Mouse (Mus musculus) midbrain, embryonic 12.5 days (tissue): ENCODE measurements around the gene Mamdc2. TPM values are rescaled to one million over a fixed set of nuclear protein-coding genes. Genes with fewer than 3 reads are reported as not detected.
"Not testable (repeated sequence)": the region's sequence is repeated elsewhere in the genome, so short reads cannot be mapped to it uniquely, and the experiment has no call there.

Source experiments
- ATAC-seq: fragments of 200-750 bp; cut with Nextera tagmentation; 2 replicates; pipeline ENCODE4 v1.8.0; 2017; ENCODE audit warnings: low read depth, moderate TSS enrichment, moderate library complexity; ENCODE audit not compliant: low FRiP score
- H3K27ac ChIP-seq: fragments of 300-500 bp; sonication (generic); replicated peaks from 2 replicates; pipeline ENCODE4 v1.5.1; 2016; ENCODE audit warnings: mild to moderate bottlenecking
- H3K27me3 ChIP-seq: fragments of 300-500 bp; sonication (generic); 2 replicates; pipeline ENCODE4 v1.6.1; 2016; ENCODE audit warnings: mild to moderate bottlenecking
- H3K36me3 ChIP-seq: fragments of 300-500 bp; sonication (generic); 2 replicates; pipeline ENCODE4 v1.6.1; 2016
- H3K4me1 ChIP-seq: fragments of 300-500 bp; sonication (generic); 2 replicates; pipeline ENCODE4 v1.6.1; 2016
- H3K4me2 ChIP-seq: fragments of 300-500 bp; sonication (generic); replicated peaks from 2 replicates; pipeline ENCODE4 v1.6.1; 2016; ENCODE audit warnings: mild to moderate bottlenecking, moderate library complexity
- H3K4me3 ChIP-seq: fragments of 300-500 bp; sonication (generic); 2 replicates; pipeline ENCODE4 v1.5.1; 2016; ENCODE audit warnings: mild to moderate bottlenecking
- H3K9ac ChIP-seq: fragments of 300-500 bp; sonication (generic); replicated peaks from 2 replicates; pipeline ENCODE4 v1.6.1; 2016; ENCODE audit warnings: mild to moderate bottlenecking, moderate library complexity
- H3K9me3 ChIP-seq: fragments of 300-500 bp; sonication (generic); 2 replicates; pipeline ENCODE4 v1.6.1; 2016; ENCODE audit warnings: mild to moderate bottlenecking
- WGBS: fragments of 180-500 bp; shearing (Covaris S2); methylation state at CpG from one replicate; pipeline ENCODE4 v1.1.7; 2016; 5-methylcytosine and 5-hydroxymethylcytosine counted together
- polyA plus RNA-seq: library from polyadenylated mRNA; unstranded; fragments of >200 nt; fragmentation: Nextera tagmentation; extraction: Ambion mirVana; gene quantifications from 2 replicates; pipeline ENCODE4 v1.2.1, GENCODE M21; 2016

The Mamdc2 gene
- polyA plus RNA-seq = 1.6 and 2.5 TPM in 2 replicates

DNA sequence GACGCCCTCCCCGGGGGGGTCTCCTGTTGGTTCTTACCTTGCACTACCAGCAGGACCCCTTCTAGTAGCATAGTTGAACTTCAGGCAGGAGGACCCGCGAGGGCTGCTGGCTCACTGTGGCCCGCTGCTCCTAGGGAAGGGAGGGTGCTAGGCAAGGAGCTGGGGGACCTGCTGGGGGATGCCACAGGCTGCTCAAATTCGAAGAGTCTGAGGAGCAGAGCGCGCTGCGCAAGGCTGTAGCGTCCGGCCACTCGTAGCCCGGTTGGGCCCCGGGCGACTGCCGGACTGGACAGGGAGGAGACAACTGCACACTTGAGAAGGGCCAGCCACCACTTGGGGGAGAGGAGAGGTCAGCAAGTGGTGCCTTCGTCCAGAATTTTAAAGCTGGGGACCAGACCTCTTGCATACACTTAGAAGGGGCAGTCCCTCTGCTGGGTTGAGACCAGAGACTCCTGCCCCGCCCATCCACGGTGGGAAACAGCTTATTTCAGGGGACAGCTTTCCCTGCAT, at the start of gene Mamdc2:
Gene Mamdc2, minus strand, starts transcription at position 455 of the 510 bp plus-strand sequence.
- H3K4me3 ChIP-seq = peak within 1 kb of the TSS; percentile 45
- H3K4me2 ChIP-seq = peak within 1 kb of the TSS; percentile 95
- peaks cover 37% of the 10 kb centered on the region for H3K27me3 ChIP-seq
- H3K9me3 ChIP-seq = no peaks in the 10 kb centered on the region; the same call in 1 of the 2 replicates
- peak; percentile 78 for ATAC-seq
- peak within 1 kb of the TSS; percentile 48 for H3K9ac ChIP-seq
- peaks cover 17% of the 10 kb centered on the region for H3K4me1 ChIP-seq
- H3K27ac ChIP-seq = no peak within 1 kb of the TSS
- WGBS = 0% methylated on average over 18 of the region's 19 CpGs
- no peaks in the 10 kb centered on the region for H3K36me3 ChIP-seq

- Histone ChIP-seq H3K4me3 (no peak overlapping the region), H3K9me3 (no peaks in the 10 kb centered on the region), H3K4me1 (no peaks in the 10 kb centered on the region), H3K27me3 (no peaks in the 10 kb centered on the region), H3K4me2 (no peak overlapping the region), H3K27ac (no peak overlapping the region), H3K9ac (no peak overlapping the region), H3K36me3 (no peaks in the 10 kb centered on the region)
- ATAC-seq = no peak
- WGBS = 86% methylated on average over 7 of the region's 7 CpGs
Observed at GRCm38 (mm10) chr19:23498011-23498410, 49.8 kb upstream of the Mamdc2 start.

GRCm38 (mm10) chr19:23497171-23497917, 49.1 kb upstream of the Mamdc2 start:
- Histone ChIP-seq H3K4me1 (no peaks in the 10 kb centered on the region), H3K4me2 (no peak overlapping the region), H3K9me3 (no peaks in the 10 kb centered on the region), H3K4me3 (no peak overlapping the region), H3K27ac (no peak overlapping the region), H3K36me3 (no peaks in the 10 kb centered on the region), H3K9ac (no peak overlapping the region), H3K27me3 (no peaks in the 10 kb centered on the region)
- no peak for ATAC-seq
- 78% methylated on average over 10 of the region's 10 CpGs for WGBS

- no peak overlapping the region for H3K4me3 ChIP-seq
- H3K9me3 ChIP-seq = no peaks in the 10 kb centered on the region
- 94% methylated on average over 3 of the region's 3 CpGs for WGBS
- no peak overlapping the region for H3K4me2 ChIP-seq
- ATAC-seq = no peak
- H3K4me1 ChIP-seq = no peaks in the 10 kb centered on the region
- no peaks in the 10 kb centered on the region for H3K27me3 ChIP-seq
- no peak overlapping the region for H3K9ac ChIP-seq
- H3K36me3 ChIP-seq = no peaks in the 10 kb centered on the region
- H3K27ac ChIP-seq = no peak overlapping the region
Observed at GRCm38 (mm10) chr19:23496536-23496935, 48.3 kb upstream of the Mamdc2 start.

GRCm38 (mm10) chr19:23492663-23493062, 44.4 kb upstream of the Mamdc2 start:
- Histone ChIP-seq H3K4me2 (no peak overlapping the region), H3K4me3 (no peak overlapping the region), H3K36me3 (no peaks in the 10 kb centered on the region), H3K27ac (no peak overlapping the region), H3K27me3 (no peaks in the 10 kb centered on the region), H3K4me1 (no peaks in the 10 kb centered on the region), H3K9me3 (no peaks in the 10 kb centered on the region), H3K9ac (no peak overlapping the region)
- ATAC-seq = no peak

- not testable (repeated sequence) for H3K9me3 ChIP-seq, H3K27ac ChIP-seq, H3K27me3 ChIP-seq, H3K4me1 ChIP-seq, ATAC-seq, H3K9ac ChIP-seq, H3K36me3 ChIP-seq, H3K4me2 ChIP-seq, H3K4me3 ChIP-seq
- WGBS = 46% methylated on average over 7 of the region's 7 CpGs
Observed at GRCm38 (mm10) chr19:23490703-23491102, 42.5 kb upstream of the Mamdc2 start.

DNA sequence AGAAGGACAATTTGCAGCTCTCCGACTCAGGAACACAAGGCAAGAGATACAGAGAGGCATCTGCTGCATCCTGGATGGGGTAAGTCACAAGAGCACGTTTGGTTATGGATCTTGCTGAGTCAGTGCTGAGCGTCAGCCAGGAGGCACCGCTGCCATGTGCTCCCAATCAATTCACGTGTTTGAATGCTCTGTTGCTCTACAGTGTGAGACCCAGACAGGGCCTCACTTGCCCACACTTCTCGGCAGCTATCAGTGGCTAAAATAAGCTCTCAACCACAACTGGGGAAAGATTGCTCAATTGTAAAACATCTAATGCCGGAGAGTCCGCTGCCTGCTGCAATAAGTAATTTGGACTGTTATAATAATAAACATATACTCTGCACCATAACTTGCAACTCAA, 41.5 kb upstream of the Mamdc2 start:
- no peak overlapping the region for H3K27ac ChIP-seq
- H3K36me3 ChIP-seq = no peaks in the 10 kb centered on the region
- no peaks in the 10 kb centered on the region for H3K4me1 ChIP-seq
- H3K9me3 ChIP-seq = no peaks in the 10 kb centered on the region
- ATAC-seq = no peak
- H3K27me3 ChIP-seq = no peaks in the 10 kb centered on the region
- no peak overlapping the region for H3K9ac ChIP-seq
- no peak overlapping the region for H3K4me2 ChIP-seq
- 63% methylated on average over 8 of the region's 8 CpGs for WGBS
- H3K4me3 ChIP-seq = no peak overlapping the region

GRCm38 (mm10) chr19:23487421-23487820, 39.2 kb upstream of the Mamdc2 start:
- Histone ChIP-seq H3K27me3 (no peaks in the 10 kb centered on the region), H3K36me3 (no peaks in the 10 kb centered on the region), H3K9ac (no peak overlapping the region), H3K4me2 (no peak overlapping the region), H3K4me3 (no peak overlapping the region), H3K4me1 (no peaks in the 10 kb centered on the region), H3K27ac (no peak overlapping the region), H3K9me3 (no peaks in the 10 kb centered on the region)
- ATAC-seq = no peak
- WGBS = 95% methylated on average over 1 of the region's 1 CpGs

DNA sequence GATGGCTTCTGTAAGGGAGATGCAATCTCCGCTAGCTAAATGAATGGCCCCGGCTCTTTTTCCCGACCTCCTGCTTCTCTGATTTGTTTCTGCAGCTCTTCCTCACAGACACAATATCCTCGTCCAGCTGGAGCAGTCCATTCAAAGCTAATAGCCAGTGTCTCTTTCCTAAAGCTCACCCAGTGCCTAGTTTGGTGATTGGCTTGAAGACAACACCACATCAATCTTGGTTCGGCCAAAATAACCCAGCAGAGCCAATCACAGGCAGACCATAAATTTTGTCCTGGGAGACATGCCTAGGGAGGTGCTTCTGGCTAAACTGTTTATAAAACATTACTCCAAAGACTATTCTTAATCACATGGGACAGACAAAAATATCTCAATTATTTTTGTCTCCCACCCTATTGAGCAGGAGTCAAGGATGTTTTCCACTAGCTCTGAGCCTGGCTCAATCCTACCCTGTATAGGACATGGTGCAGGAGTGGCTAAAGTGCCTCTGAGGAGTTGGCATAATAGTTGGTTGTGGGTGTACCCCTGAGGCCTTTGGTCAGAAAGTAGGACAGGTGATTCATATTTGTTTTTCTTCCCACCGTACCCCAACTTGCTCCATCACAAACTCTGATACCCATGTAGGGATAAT, 38.5 kb upstream of the Mamdc2 start:
- no peaks in the 10 kb centered on the region for H3K9me3 ChIP-seq
- no peaks in the 10 kb centered on the region for H3K36me3 ChIP-seq
- H3K27me3 ChIP-seq = no peaks in the 10 kb centered on the region
- no peak overlapping the region for H3K4me2 ChIP-seq
- H3K4me1 ChIP-seq = no peaks in the 10 kb centered on the region
- no peak for ATAC-seq
- no peak overlapping the region for H3K9ac ChIP-seq
- H3K27ac ChIP-seq = no peak overlapping the region
- WGBS = 87% methylated on average over 6 of the region's 6 CpGs
- no peak overlapping the region for H3K4me3 ChIP-seq

- Histone ChIP-seq H3K9ac (no peak overlapping the region), H3K4me1 (no peaks in the 10 kb centered on the region), H3K36me3 (no peaks in the 10 kb centered on the region), H3K27ac (no peak overlapping the region), H3K9me3 (no peaks in the 10 kb centered on the region), H3K4me2 (no peak overlapping the region), H3K27me3 (no peaks in the 10 kb centered on the region), H3K4me3 (no peak overlapping the region)
- ATAC-seq = no peak
- WGBS = 91% methylated on average over 7 of the region's 7 CpGs
Observed at GRCm38 (mm10) chr19:23485940-23486600, 37.8 kb upstream of the Mamdc2 start.

- not testable (repeated sequence) for ATAC-seq, H3K4me1 ChIP-seq, H3K36me3 ChIP-seq, H3K4me2 ChIP-seq, H3K27me3 ChIP-seq, H3K9ac ChIP-seq, H3K9me3 ChIP-seq, H3K4me3 ChIP-seq, H3K27ac ChIP-seq
- 86% methylated on average over 2 of the region's 2 CpGs for WGBS
Observed at GRCm38 (mm10) chr19:23482571-23482970, 34.3 kb upstream of the Mamdc2 start.

GRCm38 (mm10) chr19:23479597-23479967, 31.3 kb upstream of the Mamdc2 start:
- H3K9ac ChIP-seq = no peak overlapping the region
- H3K4me2 ChIP-seq = no peak overlapping the region
- no peaks in the 10 kb centered on the region for H3K4me1 ChIP-seq
- no peak for ATAC-seq
- no peaks in the 10 kb centered on the region for H3K27me3 ChIP-seq
- no peaks in the 10 kb centered on the region for H3K9me3 ChIP-seq
- no peak overlapping the region for H3K27ac ChIP-seq
- H3K4me3 ChIP-seq = no peak overlapping the region
- H3K36me3 ChIP-seq = no peaks in the 10 kb centered on the region
